Mouse (Mus musculus) cerebellum, adult 11-12 months (tissue): ENCODE results near the gene Exoc3l4.

ENCODE experiments used
- DNase-seq: peaks from one replicate; pipeline ENCODE4 v3.0.0; 2022

Gene Exoc3l4

DNA sequence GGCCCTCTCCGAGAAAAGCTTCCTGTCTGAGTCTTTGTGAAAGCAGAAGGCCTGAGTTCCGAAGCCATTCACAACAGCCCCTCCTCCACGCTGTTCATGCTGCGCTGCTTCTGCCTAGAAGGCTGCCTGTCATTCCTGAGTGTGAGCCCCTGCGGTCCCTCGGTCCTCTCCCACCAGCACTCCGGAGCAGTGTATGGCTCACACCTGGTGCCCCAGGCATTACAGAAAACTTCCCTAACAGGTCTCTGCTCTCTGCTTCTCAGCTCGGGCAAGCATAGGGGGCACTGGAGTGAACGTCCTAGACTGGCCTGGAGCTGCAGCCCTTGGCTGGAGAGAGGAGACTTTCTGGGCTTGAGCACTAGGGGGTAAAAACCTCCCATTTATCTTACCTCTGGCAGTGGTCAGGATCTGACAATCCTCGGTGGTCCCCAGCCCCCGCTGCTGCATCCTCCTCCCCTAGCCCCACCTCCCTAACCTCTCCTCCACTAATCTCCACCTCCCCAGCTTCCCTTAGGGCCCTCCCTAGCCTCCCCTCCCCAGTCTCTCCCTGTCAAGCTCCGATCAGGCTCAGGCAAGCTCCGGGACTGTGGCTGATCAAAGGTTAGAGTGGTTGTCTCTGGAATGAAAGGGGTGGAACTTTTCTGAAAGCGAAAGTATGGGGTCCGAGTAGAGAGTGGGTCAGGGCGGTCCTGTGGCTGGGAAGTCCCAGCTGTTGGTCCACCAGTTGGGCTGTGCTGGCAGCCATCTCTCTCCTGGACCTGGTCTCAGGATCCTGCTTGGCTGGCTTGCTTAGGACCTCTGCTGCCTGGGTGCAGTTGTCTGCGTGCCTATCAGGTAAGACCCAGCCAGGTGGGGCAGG is at the start of gene Exoc3l4:
TSS of gene Exoc3l4 (plus strand) at position 97 of the 859 bp plus-strand sequence.
- no peak for DNase-seq

DNA sequence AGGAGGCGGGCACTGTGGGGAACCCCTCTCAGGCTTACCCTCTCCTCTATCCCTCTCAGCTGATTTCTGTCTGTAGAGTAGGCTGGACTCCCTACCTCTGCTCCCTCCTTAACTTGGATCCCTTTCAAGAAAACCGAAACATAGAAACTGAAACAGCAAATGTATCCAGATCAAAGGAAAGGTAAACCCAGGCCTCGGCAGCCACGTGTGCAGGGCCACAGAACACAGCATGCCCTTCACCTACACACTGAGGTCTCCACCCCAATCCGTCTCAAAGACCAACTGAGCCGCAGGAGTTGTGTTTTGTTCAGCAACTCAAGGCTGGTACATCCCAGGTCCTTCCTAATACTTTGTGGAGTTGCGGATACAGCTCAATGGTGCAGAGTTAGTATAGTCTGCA is 49.8 kb upstream of the Exoc3l4 start:
- DNase-seq, result no peak

DNA sequence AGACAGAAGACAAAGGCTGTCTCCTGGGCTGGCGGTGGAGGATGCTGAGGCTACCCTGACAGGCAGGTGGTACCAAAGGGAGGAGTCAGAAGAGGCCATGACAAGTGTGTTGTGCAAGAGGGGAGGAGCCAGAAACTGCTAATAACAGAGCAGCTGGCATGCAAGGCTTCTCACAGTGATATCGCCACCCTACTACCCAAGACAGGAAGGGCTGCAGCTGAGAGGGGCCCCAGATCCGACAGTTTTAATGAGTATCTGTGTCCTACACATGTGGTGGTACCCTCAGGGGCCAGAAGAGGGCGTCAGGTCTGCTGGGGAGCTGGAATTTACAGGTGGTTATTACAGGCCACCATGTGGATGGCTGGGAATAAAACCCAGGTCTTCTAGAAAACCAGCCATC is 46.6 kb upstream of the Exoc3l4 start:
- no peak for DNase-seq

DNA sequence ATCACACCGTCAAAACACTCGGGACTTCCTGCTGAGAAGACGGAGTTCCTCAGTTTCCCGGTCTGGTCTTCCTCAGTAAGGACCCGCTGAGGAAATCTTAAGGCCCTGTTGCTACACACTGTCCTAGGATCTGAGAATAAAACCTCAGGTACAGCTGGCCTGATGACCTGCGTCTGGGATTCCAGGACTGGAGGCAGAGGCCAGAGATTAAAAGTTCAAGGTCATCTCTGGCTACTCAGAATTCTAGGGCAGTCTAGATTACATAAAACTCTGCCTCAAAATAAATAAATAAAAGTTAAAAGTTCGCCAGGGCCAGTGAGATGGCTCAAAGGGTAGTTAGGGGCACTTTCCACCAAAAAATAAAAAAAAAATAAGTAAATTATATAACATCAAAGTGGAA is 44.9 kb upstream of the Exoc3l4 start:
- DNase-seq, result no peak

DNA sequence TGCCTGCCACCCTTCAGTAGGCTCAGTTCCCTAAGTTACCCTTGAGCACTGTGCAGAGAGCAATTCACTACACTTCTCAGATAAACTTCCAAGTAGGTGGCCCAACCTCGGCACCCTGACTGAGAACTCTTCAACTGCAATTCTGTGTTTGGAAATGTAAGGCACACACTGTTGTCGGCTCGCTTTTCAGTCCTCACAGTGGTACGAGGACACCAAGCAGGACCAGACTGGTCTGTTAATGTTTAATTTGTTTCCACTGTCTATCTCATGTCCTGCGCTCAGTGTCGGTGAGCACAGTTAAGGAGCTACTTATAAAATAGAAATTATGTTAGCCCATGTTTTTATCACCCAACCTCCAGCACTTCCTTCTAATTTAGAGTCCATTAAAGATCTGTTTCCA is 43.4 kb upstream of the Exoc3l4 start:
- DNase-seq, result no peak

DNA sequence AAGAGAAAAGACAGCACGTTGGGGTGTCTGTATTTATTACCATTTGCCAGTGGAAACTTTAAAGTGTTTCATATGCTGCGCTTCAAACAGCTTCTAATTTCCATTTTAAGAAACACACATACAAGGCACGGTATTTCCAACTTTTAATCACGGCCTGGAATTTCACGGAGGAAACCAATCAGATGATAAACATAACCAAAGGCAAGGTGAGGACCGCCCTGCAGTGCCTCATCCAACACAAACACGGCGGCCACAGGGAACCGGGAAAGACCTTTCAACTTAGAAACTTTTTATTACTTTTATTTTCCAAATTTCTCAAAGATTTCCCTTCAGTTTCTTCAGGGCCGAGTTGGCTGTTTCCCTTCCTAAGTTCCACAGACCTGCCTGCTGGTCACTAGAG is 42.1 kb upstream of the Exoc3l4 start:
- no peak for DNase-seq

DNA sequence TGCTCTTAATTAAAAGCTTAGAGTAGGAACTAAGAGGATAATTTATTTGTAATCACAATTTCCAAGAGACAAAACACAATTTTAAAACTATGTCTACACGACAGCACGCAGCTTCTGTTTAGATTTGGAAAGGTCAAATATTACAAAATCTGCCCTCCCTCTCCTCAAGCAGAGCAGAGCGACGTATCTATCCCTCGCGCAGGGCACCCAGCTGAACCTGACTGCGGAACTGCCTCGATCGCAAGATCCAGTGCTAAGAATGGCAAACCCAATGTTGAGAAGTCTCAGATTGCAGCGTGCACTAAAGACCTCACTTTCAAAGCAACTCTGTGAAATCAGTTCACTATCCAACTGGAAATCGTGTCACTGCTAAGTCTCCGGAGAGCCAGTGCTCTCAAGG is 41.3 kb upstream of the Exoc3l4 start:
- DNase-seq, result no peak

DNA sequence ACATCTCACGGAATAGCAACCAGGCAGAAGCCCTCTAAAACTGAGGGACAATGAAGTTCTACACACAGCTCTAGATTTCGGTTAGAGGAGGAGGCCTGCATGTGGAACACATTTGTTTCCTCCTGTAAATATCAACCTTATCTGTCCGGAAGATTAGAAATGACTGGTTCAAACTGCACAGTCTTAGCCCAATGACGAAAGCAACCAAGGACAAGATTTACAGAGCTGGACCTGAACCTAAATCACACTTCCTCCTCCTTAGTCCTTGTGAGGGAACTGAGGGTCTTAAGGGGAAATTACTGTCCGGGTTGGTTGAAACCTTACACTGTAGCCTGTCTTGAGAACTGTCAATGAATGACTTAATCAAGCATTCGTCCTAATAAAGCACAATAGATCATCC is 40.8 kb upstream of the Exoc3l4 start:
- no peak for DNase-seq

DNA sequence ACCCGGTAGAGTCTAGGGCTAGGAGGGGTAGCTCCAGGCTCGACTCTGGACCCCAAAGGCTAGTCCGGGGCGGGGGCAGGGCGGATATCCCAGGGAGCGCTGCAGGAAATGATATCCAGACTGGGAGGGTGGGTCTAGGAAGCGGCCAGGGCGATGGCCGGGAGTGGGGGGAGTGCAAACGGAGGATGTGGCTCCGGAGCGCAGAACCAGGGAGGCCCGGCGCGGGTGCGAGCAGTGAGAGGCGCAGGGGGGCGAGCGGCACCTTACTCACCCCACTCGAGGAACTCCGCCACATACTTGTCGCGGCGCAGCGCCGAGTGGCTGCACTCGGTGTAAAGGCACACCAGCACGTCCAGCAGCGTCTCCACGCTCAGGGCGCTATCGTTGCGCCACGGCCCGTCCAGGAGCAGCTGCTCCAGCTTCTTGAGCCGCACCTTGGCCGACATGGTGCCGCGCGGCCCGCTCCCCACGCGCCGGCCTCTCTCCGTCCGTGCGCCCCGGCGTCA is 39.9 kb upstream of the Exoc3l4 start:
- peak; percentile 69 for DNase-seq

DNA sequence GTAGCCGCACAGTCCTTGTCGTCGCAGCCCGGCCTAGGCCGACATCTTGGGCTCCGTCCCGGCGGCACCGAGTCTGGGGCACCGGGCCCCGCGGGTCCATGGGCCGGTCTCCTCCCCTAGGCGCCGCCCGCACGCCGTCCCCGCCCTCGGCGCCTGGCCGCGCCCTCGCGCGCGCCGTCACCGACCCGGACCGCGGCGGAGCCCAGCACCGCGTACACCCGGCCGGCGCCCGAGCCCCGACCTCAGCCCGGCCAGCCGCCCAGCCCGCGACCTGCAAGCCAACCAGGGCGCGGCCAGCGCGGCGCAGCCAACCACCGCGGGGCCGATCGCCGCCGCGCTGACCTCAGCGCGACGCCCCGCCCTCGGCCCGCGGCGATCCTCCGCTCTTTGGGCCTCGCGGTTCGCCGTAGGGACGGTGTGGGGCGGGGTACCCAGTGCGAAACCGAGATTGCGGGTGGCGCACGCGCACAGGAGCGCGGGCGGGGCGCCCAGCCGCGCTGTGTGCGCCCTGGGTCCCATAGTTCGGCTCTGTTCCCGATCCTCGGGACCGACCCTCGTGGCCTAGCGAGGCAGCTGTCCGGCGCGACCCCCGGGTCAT is 39.3 kb upstream of the Exoc3l4 start, which contains the start of gene Cdc42bpb:
TSS of gene Cdc42bpb (minus strand) at position 343 of the 598 bp plus-strand sequence.
- peak; percentile 96 for DNase-seq

DNA sequence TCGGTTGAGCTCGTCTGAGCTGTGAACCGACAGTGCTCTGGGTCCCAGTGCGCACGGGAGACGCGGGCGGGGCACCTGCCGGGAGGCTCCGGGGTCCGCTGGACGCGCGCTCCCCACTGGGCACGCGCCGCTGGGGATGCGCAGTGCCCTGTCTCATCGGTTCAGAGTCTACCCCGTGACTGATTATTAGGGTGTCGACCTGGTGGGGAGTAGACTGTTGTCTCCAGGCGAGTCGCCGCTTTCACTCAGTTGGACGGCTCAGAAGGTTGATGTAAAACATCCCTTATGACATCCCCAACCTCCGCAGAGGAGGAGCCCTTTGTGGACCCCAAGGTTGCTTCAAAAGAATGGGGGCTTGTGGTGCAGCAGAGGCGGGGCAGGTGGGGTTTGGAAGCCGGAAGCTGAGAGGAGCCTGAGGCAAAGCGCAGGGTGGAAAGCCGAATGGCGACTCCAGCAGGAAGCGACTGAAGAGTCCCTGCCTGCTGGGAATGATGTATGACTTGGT is 38.8 kb upstream of the Exoc3l4 start:
- peak; percentile 70 for DNase-seq

DNA sequence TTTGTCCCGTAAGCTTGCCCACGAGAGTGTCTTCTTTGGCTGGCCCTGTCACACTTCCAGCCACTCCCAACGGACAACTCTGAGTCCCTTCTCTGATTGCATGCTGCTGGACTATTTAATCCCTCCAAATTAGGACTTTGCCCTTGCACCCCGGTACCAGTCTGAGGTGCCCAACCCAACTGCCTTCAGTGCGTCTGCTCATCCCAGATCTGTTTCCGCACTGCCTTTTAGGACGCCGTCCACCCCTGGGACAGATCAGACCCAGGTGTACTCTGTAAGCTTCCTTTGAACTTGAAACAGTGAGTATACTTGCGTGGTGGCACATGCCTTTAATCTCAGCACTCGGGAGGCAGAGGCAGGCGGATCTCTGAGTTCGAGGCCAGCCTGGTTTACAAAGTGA is 38.0 kb upstream of the Exoc3l4 start:
- DNase-seq, result no peak

DNA sequence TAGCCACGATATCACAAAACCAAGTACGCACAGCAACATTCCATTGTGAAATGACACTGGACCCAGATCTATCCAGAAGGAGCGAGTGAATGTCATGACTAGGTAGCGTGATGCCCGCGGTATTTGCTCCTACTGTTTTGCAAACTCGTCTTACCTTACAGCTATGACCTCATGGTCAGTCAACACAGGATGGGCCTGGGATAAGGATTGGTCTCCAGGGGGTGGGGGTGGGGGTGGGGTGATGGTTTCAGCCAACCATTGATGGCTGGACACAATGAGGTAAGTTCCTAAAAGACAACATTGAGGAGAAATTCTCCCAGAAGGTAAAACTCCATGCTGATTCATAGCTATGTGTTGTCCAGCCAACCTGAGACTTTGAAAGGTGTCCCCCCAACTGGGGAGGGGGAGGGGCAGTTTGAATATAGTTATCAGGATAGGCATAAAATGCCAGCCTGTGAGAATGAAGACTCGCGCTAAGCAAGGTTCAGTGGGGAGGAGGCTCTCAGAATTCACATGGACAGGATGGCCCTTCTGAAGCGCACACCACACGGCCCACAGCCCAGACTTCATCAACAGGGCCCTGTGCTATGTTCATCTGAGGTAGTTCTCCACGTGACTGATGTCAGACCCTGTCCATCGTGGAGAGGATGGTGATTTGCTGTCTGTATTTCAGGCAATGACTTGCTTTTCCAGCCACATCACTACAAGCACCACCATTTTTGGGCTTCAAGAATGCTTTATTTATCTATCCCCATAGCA is 30.8 kb upstream of the Exoc3l4 start:
- DNase-seq, result no peak

DNA sequence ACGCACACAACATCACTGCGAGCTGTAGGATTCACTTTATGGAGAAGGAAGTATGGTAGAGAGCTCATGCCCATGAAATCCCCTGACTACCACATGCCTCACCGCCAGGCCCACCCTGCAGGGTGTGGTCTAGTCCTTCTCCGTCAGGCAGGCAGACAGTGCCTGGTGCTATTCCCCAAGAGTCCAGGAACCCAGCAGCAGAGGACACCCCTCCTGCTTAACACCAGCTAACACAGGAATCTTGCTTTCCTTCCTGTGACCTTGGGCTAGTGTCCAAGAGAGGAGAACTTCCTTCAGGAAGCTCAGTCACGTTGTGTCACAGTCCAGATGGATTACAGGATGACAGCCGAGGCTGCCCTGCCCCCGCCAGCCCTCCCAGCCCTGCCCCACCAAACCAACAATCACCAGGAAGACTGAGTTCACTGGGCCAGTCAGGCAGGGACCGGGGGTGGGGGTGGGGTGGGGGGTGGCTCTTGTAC is 30.1 kb upstream of the Exoc3l4 start:
- no peak for DNase-seq

DNA sequence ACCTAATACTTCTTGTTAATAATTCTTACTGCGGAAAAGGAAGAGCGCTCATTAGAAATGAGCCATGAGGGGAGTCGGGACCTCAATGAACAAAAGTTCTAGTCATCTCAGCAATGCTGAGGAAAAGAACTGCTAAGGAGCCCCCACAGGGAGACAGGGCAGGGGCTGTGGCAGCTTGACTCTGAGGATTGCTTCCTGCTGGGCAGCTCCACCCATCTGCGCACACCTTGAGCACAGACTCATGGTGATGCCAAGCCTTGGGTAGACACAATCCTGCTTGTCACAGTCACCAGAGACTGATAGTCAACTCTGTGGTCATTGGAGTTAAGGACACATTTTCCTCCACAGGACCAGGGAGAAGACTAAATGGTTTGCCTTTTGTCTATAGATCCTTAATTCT is 29.7 kb upstream of the Exoc3l4 start:
- no peak for DNase-seq

DNA sequence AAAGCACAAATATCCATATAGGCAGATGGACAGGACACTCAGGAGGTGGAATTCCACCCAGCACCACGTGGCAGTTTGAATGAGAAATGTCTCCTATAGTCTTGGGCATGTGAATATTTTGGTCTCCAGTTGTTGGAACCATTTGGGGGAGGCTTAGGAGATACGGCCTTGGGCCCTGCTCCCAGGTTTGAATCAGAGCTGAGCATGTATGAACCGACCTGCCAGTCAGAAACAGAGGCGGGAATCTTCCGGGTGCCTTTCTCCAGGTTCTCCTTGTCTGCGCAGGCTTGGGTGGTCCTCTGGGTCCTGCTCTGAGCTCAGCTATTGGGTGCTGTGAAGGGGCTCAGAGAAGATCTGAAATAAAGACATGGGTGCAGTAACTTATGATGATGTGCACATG is 22.8 kb upstream of the Exoc3l4 start:
- no peak for DNase-seq

DNA sequence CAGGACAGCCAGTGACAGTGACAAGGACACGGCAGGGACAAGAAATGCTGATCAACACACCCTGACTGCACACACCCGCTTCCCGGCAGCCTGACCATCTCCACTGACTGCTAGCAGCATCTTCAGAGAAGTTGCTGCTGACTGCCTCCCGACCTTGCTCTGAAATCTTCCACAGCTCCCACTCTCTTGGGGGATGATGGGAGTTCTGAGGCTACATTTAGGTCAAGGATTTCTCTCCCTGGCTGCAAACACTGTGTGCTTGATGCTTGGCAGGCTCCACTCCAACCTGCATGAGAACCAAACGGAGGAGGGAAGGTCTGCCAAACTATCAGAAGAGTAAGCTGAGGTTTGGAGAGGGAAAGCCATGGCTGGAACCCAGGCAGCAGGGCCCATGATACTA is 19.8 kb upstream of the Exoc3l4 start:
- DNase-seq, result no peak

DNA sequence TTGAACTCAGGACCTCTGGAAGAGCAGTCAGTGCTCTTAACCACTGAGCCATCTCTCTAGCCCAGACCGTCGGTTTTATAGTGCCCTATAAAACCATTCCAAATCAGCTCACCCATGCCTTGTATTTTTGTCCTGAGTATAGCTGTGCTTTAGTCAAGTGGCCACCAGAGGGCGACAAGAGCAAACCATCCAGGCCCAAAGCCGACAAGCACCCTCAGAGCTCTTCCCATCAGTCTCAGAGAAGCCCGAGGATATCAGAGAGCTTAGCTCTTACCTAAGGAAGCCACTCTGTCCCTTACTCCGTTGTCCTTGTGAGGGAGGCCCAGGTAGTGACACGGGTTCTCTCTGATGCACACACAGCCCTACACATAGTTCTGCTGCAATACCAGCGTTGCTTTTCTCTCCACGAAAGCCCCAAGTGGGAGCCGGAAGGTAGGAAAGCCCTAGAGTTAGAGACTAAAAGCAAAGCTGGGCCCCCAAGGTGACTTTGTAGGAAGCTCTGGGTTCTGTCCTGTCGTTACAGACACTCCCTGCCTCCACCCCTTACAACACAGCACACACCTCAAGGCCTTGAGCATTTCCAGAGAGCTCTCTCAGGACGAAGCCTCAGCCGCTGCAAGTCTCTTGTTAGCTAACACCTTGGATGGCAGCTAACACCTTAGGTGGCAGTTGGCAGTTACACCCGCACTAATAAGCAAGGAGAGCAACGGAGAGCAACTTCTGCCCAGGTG is 15.2 kb upstream of the Exoc3l4 start:
- DNase-seq, result peak; percentile 73

DNA sequence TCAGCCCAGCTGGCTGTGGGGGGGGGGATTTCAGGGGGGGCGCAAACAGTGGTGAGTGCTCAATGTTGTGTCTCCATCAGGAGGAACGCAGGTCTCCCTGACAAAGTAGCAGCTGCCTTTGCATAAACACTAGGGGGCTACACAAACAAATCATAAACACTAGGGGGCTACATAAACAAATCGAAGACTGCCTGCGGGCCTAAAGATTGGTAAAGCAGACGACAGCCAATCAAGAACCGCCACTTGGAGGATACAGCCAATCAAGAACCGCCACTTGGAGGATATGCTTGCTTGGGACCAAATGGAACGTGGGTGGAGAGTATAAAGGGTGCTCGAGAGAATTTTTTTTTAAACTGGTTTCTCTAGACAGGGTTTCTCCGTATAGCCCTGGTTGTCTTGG is 11.9 kb upstream of the Exoc3l4 start:
- DNase-seq, result no peak

DNA sequence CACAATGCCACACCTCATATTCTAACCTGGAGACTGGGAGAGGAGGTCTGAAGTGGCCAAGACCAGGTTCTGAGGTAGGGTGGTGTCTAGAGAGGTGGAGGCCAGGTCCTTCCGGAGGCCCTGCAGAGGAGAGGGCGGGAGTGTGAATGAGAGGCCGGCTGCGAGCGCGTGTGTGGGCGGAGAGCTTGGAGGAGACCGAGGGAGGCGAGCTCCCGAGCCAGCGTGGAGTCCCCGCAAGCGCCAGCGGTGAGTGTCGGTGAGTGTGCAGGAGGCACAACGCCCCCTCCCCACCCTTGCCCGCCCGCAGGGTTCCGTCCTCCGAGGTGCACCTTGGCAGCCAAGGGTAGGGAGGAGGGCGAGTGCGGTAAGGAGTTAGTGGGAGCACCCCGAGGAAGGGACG is 10.2 kb upstream of the Exoc3l4 start, which contains the start of gene Lbhd2:
TSS of gene Lbhd2 (plus strand) at position 188 of the 400 bp plus-strand sequence.
- no peak for DNase-seq

DNA sequence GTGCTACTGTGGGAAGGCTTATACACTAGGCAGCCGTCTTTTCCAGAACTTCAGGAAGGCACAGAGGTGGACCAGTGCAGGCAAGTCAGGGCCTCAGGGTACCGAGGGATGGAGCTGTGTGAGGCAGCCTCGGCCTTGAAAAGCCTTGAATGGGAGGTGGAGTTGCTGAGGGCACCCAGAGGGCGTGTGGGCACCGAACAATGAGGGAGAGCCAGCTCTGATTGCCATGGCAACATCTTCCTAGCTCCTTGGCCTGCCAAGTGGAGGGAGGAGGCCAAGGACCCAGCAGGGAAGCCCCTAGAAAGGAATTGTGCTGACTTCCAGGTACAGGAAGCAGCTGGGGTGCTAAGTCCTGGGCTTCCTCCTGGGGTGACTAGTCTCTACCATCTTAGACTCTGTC is 7.2 kb upstream of the Exoc3l4 start:
- DNase-seq, result peak; percentile 34

DNA sequence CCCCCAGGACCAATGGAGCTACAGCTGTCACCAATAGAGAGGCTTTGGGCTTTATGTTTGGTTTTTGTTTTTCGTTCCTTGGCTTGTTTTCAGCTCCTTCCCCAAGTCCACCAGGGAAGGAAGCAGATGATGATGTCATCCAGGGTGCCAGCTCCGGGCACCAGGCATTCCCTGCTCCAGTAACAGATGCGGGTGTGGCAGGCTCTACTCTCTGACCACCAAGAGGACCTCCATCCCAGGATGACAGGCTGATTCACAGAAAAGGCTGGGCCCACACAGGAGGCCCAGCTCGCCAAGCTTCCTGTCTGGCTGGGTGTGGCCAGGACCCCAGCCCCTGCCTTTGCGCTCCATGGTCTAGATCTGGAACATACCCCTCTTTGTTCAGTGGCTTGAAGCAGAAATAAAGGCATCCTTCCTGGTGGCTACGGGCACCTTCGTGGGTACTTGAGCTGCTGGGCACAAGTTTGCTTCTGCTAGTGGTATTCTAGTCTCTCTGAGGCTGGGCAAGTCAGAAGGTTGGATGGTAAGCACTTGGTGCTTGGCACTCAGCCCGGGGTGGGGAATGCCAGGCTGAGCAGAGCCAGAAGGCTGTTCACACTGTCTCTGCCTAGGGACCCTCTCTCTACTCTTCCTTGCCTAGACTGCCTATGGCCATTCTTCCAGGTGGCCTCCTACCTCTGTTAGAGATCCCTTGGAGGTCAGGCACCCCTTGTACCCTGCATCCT is 5.0 kb upstream of the Exoc3l4 start:
- DNase-seq, result no peak
